In the genomic region with DNA sequence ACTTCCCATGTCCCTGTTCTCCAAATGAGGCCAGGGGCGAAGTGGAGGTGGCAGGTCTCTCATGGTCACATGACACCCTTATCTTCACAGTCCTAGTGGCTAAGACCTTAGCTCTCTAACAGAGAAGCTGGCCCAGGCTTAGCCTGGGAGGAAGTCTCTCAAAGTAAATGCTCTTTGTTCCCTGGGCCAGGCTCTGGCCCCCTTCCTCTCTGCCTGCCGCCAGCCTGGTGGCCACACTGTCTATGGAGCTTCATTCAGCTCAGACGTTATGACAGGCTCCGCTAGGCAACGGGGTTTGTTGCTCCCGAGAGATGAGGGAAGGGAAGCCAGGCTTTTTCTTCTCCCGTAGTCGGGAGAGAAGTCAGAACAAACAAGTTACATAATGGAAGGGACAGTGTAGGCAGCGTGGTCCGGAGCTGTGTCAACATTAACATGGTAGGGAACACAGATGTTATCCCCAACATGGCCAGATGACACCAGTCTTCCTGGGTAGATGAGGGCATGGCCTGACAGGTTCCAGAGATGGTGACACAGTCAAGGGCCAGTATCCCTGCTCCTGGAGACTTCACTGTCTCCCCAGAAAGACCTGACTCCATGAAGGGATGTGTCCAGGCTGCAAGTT, we compare ENCODE assay signal across 11 mouse cellular contexts. TPM values are rescaled to one million over a fixed set of nuclear protein-coding genes. Genes with fewer than 3 reads are reported as not detected.
DNase-seq lines count a peak whose midpoint lies in the region; ATAC-seq lines count a peak whose summit lies in the region.
"Had no signal": no experiment of that assay in that cellular context is flagged by ENCODE, and none has a peak within 500 bp of the region (broad histone marks: within the 10 kb centered on the region; RNA-seq: fewer than 3 reads in every experiment).

No protein-coding gene starts in this region.

- no peak overlapping the region for H3K4me2 ChIP-seq in intestine, embryonic 16.5 days (ENCODE audit: low read depth, low read length)
- H3K4me2 ChIP-seq: limb, embryonic 15.5 days had no signal

- peak; percentile 88 for ATAC-seq in intestine, embryonic 16.5 days

- H3K9me3 ChIP-seq in intestine, embryonic 16.5 days (ENCODE audit: control insufficient read depth, low read length), result no peaks in the 10 kb centered on the region
- H3K9me3 ChIP-seq: limb, embryonic 15.5 days had no signal

- peaks cover 29% of the 10 kb centered on the region for H3K4me1 ChIP-seq in intestine, embryonic 16.5 days (ENCODE audit: control insufficient read depth, insufficient read depth, low read length)

- no peaks in the 10 kb centered on the region for H3K27me3 ChIP-seq in intestine, embryonic 16.5 days (replicated peaks; ENCODE audit: control insufficient read depth, insufficient read depth, low read length)
- H3K27me3 ChIP-seq: limb, embryonic 15.5 days had no signal

- peaks cover 4% of the 10 kb centered on the region for H3K36me3 ChIP-seq in intestine, embryonic 16.5 days (ENCODE audit: control insufficient read depth, insufficient read depth, low read length)

- H3K27ac ChIP-seq in intestine, embryonic 16.5 days (ENCODE audit: low read length), result peak overlapping the region; percentile 59
- H3K27ac ChIP-seq: limb, embryonic 15.5 days had no signal

- 41% methylated on average over 10 of the region's 10 CpGs for WGBS in intestine, embryonic 16.5 days

- no peak overlapping the region for H3K4me3 ChIP-seq in intestine, embryonic 16.5 days (ENCODE audit: low read length)
- H3K4me3 ChIP-seq: limb, embryonic 15.5 days had no signal

- peak overlapping the region; percentile 44; the same call in 1 of the 2 replicates for H3K9ac ChIP-seq in intestine, embryonic 16.5 days (ENCODE audit: low read depth, low read length)
- H3K9ac ChIP-seq: limb, embryonic 15.5 days had no signal

- DNase-seq in embryo, embryonic 10.5 days (ENCODE audit: low spot score), result peak; percentile 13
- no peak for DNase-seq in embryo, embryonic 9.5 days (ENCODE audit: extremely low spot score)
- peak; percentile 30 for DNase-seq in lung, postnatal 10 days
- DNase-seq in lung, postnatal 25 days (ENCODE audit: low spot score), result no peak
- DNase-seq in skeletal muscle tissue, adult 2 months (ENCODE audit: low read depth, low spot score), result peak; percentile 62
- DNase-seq in left cerebral cortex, adult 11 months (ENCODE audit: low spot score), result no peak
- DNase-seq in spleen, adult 18-20 months, result no peak
- DNase-seq: cerebellum, adult 11 months; kidney, postnatal 14 days had no signal

RNA-seq across cellular contexts. Expression of a gene that starts 7.4 kb away (rescaled TPM):
- 21.2 and 21.5 TPM in 2 replicates for polyA plus RNA-seq in intestine, embryonic 16.5 days (2015; fragmentation: Nextera tagmentation; extraction: Ambion mirVana)

RNA-seq across cellular contexts. Expression of a gene that starts 17.8 kb away (rescaled TPM):
- 2.9 and 3.3 TPM in 2 replicates for polyA plus RNA-seq in intestine, embryonic 16.5 days (2015; fragmentation: Nextera tagmentation; extraction: Ambion mirVana)

RNA-seq across cellular contexts. Expression of a gene that starts 23.6 kb away (rescaled TPM):
- polyA plus RNA-seq in intestine, embryonic 16.5 days (2015; fragmentation: Nextera tagmentation; extraction: Ambion mirVana), result 1.6 and 1.7 TPM in 2 replicates

RNA-seq across cellular contexts. Expression of a gene that starts 30.0 kb away (rescaled TPM):
- 12.9 and 16.4 TPM in 2 replicates for polyA plus RNA-seq in intestine, embryonic 16.5 days (2015; fragmentation: Nextera tagmentation; extraction: Ambion mirVana)

RNA-seq across cellular contexts. Expression of a gene that starts 37.1 kb away (rescaled TPM):
- 130 and 137 TPM in 2 replicates for polyA plus RNA-seq in intestine, embryonic 16.5 days (2015; fragmentation: Nextera tagmentation; extraction: Ambion mirVana)

Comparison
In these comparisons a context has a peak if more than half of its experiments do, and no peak if none do; other contexts are left out.
1. DNase-seq: peak in embryo, embryonic 10.5 days (single experiment), lung, postnatal 10 days (single experiment) and skeletal muscle tissue, adult 2 months (single experiment); none in embryo, embryonic 9.5 days (single experiment), lung, postnatal 25 days (single experiment), left cerebral cortex, adult 11 months (single experiment) and spleen, adult 18-20 months (0 of 2).